Mouse (Mus musculus) G1E (cell line): Measurements from ENCODE around the gene Psme1. TPM values are rescaled to one million over a fixed set of nuclear protein-coding genes. Genes with fewer than 3 reads are reported as not detected.

Experiments used
- ATAC-seq: 2 replicates; pipeline ENCODE4 v1.8.0; 2016; ENCODE audit warnings: mild to moderate bottlenecking; ENCODE audit not compliant: insufficient number of reproducible peaks, poor library complexity, low FRiP score, severe bottlenecking; ENCODE audit errors: extremely low read depth
- DNase-seq: peaks from one replicate; pipeline ENCODE4 v3.0.0; 2012; ENCODE audit warnings: low spot score
- H3K27me3 ChIP-seq: 2 replicates; pipeline ENCODE4 v1.6.1; 2012; ENCODE audit warnings: mild to moderate bottlenecking, low read length, inconsistent platforms; ENCODE audit not compliant: insufficient read depth
- H3K36me3 ChIP-seq: replicated peaks from 2 replicates; pipeline ENCODE3; 2012; ENCODE audit warnings: mild to moderate bottlenecking, inconsistent platforms
- H3K4me1 ChIP-seq: 2 replicates; pipeline ENCODE4 v1.6.1; 2012; ENCODE audit warnings: low read depth, low read length, inconsistent platforms, mixed read lengths; ENCODE audit not compliant: insufficient read depth
- H3K4me3 ChIP-seq: 2 replicates; pipeline ENCODE4 v1.5.1; 2012; ENCODE audit warnings: low read depth, mild to moderate bottlenecking, inconsistent platforms, low read length, moderate library complexity, mixed read lengths
- H3K9me3 ChIP-seq: replicated peaks from 2 replicates; pipeline ENCODE4 v1.6.1; 2012; ENCODE audit warnings: inconsistent platforms
- CTCF ChIP-seq: IDR thresholded peaks from 2 replicates; pipeline ENCODE4 v1.5.1; 2012; ENCODE audit warnings: low read depth, low read length, inconsistent platforms, mixed read lengths
- GATA1 ChIP-seq: IDR thresholded peaks from 2 replicates; pipeline ENCODE4 v1.6.1; 2012; ENCODE audit warnings: borderline replicate concordance, low read length, inconsistent platforms, mixed read lengths
- GATA2 ChIP-seq: IDR thresholded peaks from 2 replicates; pipeline ENCODE4 v1.6.1; 2012; ENCODE audit warnings: low read depth, low read length, inconsistent platforms, borderline replicate concordance
- POLR2AphosphoS5 ChIP-seq: IDR thresholded peaks from 2 replicates; pipeline ENCODE4 v1.6.1; 2012; ENCODE audit warnings: low read depth, low read length, inconsistent platforms; ENCODE audit not compliant: insufficient replicate concordance
- TAL1 ChIP-seq: conservative IDR thresholded peaks from 2 replicates; pipeline ENCODE4 v1.6.1; 2012; ENCODE audit warnings: low read depth, low read length, inconsistent platforms, mixed read lengths
- polyA plus RNA-seq: library from polyadenylated mRNA; stranded (reverse); fragments of >175 nt; gene quantifications from 2 replicates; pipeline ENCODE4 v1.2.3, GENCODE M21; 2012
- total RNA-seq, 2 experiments: library from RNA; stranded (forward) in 1 of 2; stranded (reverse) in 1 of 2; fragments of 200-1000 nt in 1 of 2; fragments of >200 nt in 1 of 2; fragmentation: Nextera tagmentation in 1 of 2; gene quantifications; 2 replicates each; pipeline ENCODE4 v1.2.3; 2014 to 2017

The Psme1 gene
- total and polyA plus RNA-seq, 3 experiments = 141 to 598 (median 212) TPM

DNA sequence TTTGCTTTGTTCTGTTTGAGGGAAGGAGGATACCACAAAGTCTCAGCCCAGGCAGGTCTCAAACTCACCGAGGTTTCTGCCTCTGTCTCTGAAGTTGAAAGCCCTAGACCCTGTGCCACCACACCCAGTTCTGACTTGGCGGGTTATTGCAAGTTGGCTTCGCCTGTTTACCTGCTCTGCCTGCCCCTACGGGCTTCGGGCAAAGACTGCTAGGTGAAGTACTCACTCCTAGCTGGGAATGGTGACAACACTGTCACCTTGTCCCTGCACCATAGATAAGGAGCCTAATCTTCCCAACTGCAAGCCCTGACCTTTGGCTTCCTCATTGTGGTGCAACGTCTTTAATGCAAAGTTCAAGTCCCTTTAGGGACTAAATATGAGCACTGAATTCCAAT, 7.6 kb downstream of the Psme1 start:
- H3K4me1 ChIP-seq = peaks cover 78% of the 10 kb centered on the region
- ATAC-seq = no peak
- peak overlapping the region; percentile 90; the same call in 1 of the 2 replicates for H3K4me3 ChIP-seq
- H3K9me3 ChIP-seq = no peaks in the 10 kb centered on the region
- DNase-seq = no peak
- H3K36me3 ChIP-seq = peaks cover 55% of the 10 kb centered on the region
- TF ChIP-seq CTCF = no peak
- TF ChIP-seq TAL1 = peak; percentile 62
- H3K27me3 ChIP-seq = no peaks in the 10 kb centered on the region

- DNase-seq (peak; percentile 31), ATAC-seq (peak; percentile 17)
- Histone ChIP-seq H3K9me3 (no peaks in the 10 kb centered on the region), H3K4me1 (peaks cover 72% of the 10 kb centered on the region), H3K4me3 (no peak overlapping the region; the same call in 1 of the 2 replicates), H3K36me3 (peaks cover 49% of the 10 kb centered on the region), H3K27me3 (no peaks in the 10 kb centered on the region)
- TF ChIP-seq GATA1 (no peak), CTCF (no peak), GATA2 (no peak), POLR2AphosphoS5 (no peak), TAL1 (no peak; the same call in 1 of the 2 replicates)
These were observed 8.2 kb downstream of the Psme1 start for GRCm38 (mm10) chr14:55586149-55586548.

DNA sequence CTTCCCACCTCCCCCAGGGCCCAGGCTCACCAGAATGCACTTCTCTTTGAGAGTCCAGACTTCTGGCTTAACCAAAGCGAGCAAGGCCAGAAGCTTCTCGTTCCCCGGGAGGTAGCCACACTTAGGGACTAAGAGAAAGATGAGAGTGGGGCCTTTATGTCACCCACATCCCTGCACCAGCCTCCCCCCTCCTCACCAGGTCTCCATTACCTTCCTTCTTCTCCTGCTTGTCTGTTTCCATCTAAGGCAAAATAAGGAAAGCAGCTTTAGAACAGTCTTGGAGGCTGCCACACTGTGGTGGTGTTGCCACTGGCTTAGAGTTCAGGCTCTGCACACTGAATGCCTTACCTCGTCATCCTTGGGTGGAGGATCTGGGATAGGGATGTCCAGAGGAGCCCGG, 11.3 kb downstream of the Psme1 start:
- H3K9me3 ChIP-seq = no peaks in the 10 kb centered on the region
- no peak for DNase-seq
- H3K4me1 ChIP-seq = peaks cover 76% of the 10 kb centered on the region
- no peak for TF ChIP-seq GATA2
- TF ChIP-seq GATA1 = no peak
- TF ChIP-seq POLR2AphosphoS5 = no peak
- no peak for TF ChIP-seq CTCF
- peaks cover 42% of the 10 kb centered on the region for H3K36me3 ChIP-seq
- no peaks in the 10 kb centered on the region for H3K27me3 ChIP-seq
- ATAC-seq = no peak
- peak overlapping the region; percentile 96; the same call in 1 of the 2 replicates for H3K4me3 ChIP-seq

DNA sequence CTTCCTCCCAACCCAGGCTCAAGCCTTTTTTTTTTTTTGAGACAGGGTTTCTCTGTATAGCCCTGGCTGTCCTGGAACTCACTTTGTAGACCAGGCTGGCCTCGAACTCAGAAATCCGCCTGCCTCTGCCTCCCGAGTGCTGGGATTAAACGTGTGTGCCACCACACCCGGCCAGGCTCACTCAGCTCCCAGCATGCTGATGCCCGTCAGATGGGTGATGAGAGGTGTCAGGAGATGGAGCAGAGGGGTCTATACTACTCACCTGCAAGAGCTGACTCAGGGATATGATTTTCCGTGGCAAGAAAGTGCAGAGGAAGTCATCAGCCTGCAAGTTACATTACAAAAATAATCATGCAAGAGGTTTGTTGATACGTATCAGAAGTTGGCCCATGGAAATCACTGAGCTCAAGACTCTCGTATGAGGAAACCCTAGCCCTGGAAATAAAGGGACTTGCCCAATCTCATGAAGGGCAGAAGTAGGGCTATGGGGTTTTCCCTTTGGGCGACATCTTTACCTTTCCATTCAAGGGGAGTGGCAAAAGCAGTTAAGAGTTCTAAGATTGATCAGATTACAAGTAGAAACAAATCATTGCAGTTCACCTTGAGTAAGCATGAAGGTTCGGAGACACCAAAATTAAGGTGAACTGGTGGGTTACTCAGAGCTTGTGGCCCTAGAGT, 12.0 kb downstream of the Psme1 start:
- peak overlapping the region; percentile 96 for H3K4me3 ChIP-seq
- DNase-seq = no peak
- peaks cover 75% of the 10 kb centered on the region for H3K4me1 ChIP-seq
- no peaks in the 10 kb centered on the region for H3K9me3 ChIP-seq
- TF ChIP-seq TAL1 (no peak), POLR2AphosphoS5 (no peak), GATA1 (no peak), GATA2 (no peak), CTCF (no peak)
- no peak for ATAC-seq
- H3K36me3 ChIP-seq = peaks cover 49% of the 10 kb centered on the region
- no peaks in the 10 kb centered on the region for H3K27me3 ChIP-seq

DNA sequence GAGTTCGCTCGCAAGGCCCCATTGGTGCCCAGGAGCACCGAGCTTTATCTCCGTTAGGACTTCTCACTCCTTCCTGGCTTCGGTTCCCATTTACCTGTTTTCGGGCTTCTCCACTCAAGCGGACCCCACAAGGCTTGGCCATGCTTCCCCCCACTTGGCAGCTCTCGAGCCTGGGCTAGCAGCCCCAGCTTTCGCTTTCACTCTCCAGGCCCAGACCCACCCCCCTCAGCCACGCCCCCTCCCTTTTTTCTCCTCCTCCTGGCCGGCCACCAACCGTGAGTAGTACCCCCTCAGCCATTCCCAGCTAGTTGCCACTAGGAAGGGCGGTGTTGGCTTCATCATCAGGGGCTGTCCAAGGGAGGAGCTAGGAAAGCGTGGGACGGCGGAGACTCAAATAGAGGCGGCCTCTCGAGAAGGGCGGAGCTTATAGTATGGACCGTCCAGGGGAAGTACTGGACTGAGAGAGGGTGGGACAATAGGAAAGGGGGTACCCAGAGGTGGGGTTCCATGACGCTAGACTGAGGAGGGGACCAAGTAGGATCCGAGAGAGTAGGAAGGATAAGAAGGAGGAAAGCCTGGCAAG, 12.9 kb downstream of the Psme1 start, which contains the start of gene Psme2:
Psme2 (minus strand) TSS at position 366 of the 583 bp plus-strand sequence.
- peaks cover 58% of the 10 kb centered on the region for H3K36me3 ChIP-seq
- TF ChIP-seq TAL1 = no peak
- no peak for TF ChIP-seq POLR2AphosphoS5
- TF ChIP-seq GATA2 = no peak
- no peak for TF ChIP-seq GATA1
- no peak for TF ChIP-seq CTCF
- DNase-seq = peak; percentile 91
- H3K9me3 ChIP-seq = no peaks in the 10 kb centered on the region
- peak within 1 kb of the TSS; percentile 96 for H3K4me3 ChIP-seq
- H3K27me3 ChIP-seq = no peaks in the 10 kb centered on the region
- peak; percentile 87 for ATAC-seq
- H3K4me1 ChIP-seq = peaks cover 67% of the 10 kb centered on the region

DNA sequence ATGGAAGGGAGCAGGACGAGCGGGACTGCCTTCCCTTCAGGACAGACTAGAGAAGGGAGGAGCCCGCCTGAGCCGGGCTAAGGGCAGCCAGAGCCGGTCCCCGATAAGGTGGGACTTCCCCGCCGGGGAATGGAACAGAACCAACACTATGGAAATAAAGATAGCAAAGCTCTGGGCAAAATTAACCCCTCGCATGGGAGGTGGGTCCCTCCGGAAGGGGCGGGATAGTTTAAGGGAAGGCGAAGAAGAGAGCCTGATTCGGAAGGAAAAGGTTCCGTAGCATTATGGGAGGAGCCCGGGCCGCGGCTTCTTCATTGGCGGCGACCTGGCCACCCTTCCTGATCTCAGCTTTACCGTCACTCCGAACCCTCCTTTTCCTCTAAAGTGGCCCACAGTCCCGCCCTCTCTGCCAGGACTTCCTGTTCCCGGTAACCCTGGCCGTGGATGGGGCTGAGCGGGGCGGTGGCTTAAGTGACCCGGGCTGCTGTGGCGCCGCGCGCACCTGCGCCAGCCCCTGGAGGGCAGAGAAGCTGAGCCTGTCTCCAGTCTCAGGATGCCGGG, 13.5 kb downstream of the Psme1 start, which contains the start of gene Rnf31:
Rnf31 (plus strand) TSS at position 378 of the 561 bp plus-strand sequence.
- Histone ChIP-seq H3K9me3 (no peaks in the 10 kb centered on the region), H3K27me3 (no peaks in the 10 kb centered on the region), H3K36me3 (peaks cover 64% of the 10 kb centered on the region), H3K4me3 (peak within 1 kb of the TSS; percentile 96), H3K4me1 (peaks cover 62% of the 10 kb centered on the region)
- ATAC-seq = peak; percentile 79
- TF ChIP-seq CTCF = no peak
- DNase-seq = peak; percentile 87
